Mouse (Mus musculus) embryonic facial prominence, embryonic 11.5 days (tissue): ENCODE data around the gene R3hdm4. TPM values are rescaled to one million over a fixed set of nuclear protein-coding genes. Genes with fewer than 3 reads are reported as not detected.

ENCODE experiments used
- ATAC-seq: fragments of 200-750 bp; cut with Nextera tagmentation; replicated peaks from 2 replicates; pipeline ENCODE4 v1.8.0; 2017; ENCODE audit warnings: low read depth; ENCODE audit not compliant: insufficient number of reproducible peaks, low FRiP score, low TSS enrichment
- DNase-seq: peaks from one replicate; pipeline ENCODE4 v3.0.0-alpha.2; 2015; ENCODE audit warnings: low spot score
- H3K27ac ChIP-seq: fragments of 300-500 bp; sonication (generic); replicated peaks from 2 replicates; pipeline ENCODE4 v1.5.1; 2014; ENCODE audit warnings: mild to moderate bottlenecking, low read depth, low read length, control low read depth
- H3K27me3 ChIP-seq: fragments of 300-500 bp; sonication (generic); 2 replicates; pipeline ENCODE4 v1.6.1; 2014; ENCODE audit warnings: mild to moderate bottlenecking, low read length, moderate library complexity, mixed read lengths; ENCODE audit not compliant: control insufficient read depth, insufficient read depth
- H3K36me3 ChIP-seq: fragments of 300-500 bp; sonication (generic); replicated peaks from 2 replicates; pipeline ENCODE4 v1.6.1; 2014; ENCODE audit warnings: low read depth, mild to moderate bottlenecking, low read length, moderate library complexity, mixed read lengths; ENCODE audit not compliant: control insufficient read depth, insufficient read depth
- H3K4me1 ChIP-seq: fragments of 300-500 bp; sonication (generic); 2 replicates; pipeline ENCODE4 v1.6.1; 2014; ENCODE audit warnings: low read length, mixed read lengths; ENCODE audit not compliant: control insufficient read depth, insufficient read depth
- H3K4me2 ChIP-seq: fragments of 300-500 bp; sonication (generic); 2 replicates; pipeline ENCODE4 v1.6.1; 2014; ENCODE audit warnings: low read depth, mild to moderate bottlenecking, control low read depth, low read length, moderate library complexity
- H3K4me3 ChIP-seq: fragments of 300-500 bp; sonication (generic); 2 replicates; pipeline ENCODE4 v1.5.1; 2014; ENCODE audit warnings: low read depth, low read length, control low read depth
- H3K9ac ChIP-seq: fragments of 300-500 bp; sonication (generic); replicated peaks from 2 replicates; pipeline ENCODE4 v1.6.1; 2014; ENCODE audit warnings: mild to moderate bottlenecking, control low read depth, low read length
- H3K9me3 ChIP-seq: fragments of 300-500 bp; sonication (generic); replicated peaks from 2 replicates; pipeline ENCODE4 v1.6.1; 2016; ENCODE audit warnings: mild to moderate bottlenecking, low read length, inconsistent platforms, mixed read lengths; ENCODE audit not compliant: control insufficient read depth
- WGBS: fragments of 180-500 bp; shearing (Covaris S2); extraction: QIAGEN DNeasy Blood & Tissue Kit; methylation state at CpG from one replicate; pipeline ENCODE4 v1.1.7; 2014; 5-methylcytosine and 5-hydroxymethylcytosine counted together
- polyA plus RNA-seq: library from polyadenylated mRNA; unstranded; fragments of >200 nt; fragmentation: Nextera tagmentation; extraction: Ambion mirVana; gene quantifications from 2 replicates; pipeline ENCODE4 v1.2.1, GENCODE M21; 2014

Gene R3hdm4
- polyA plus RNA-seq, 1 experiment from 2014 or later, result 116 TPM

DNA sequence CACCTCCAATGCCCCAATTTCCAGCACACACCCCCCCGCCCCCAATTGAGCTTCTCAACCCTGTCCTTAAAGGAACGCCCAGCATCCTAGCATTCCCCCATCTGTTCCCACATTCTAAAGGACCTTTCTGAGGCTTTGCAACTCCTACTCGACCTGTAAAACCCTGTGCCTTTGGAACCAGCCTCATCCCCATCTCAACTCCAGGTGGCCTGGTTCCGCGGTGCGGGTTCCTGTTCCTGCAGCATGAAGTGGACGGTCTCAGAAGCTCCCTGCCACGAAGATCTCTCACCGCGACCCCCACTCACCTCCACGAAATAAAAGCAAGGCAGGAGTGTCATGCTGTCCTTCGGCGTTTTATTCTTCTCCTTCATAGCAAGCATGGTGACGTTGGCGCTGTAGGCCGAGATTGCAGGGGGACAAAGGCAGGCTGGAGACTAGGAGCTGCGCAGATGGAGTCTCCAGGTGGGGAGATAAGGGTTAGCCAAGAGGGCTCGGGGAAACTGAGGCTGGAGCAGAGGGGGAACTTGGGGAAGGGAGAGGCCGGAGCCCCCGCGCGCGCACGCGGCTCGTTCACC lies 47.2 kb downstream of the R3hdm4 start:
- Histone ChIP-seq H3K4me1 (peaks cover 6% of the 10 kb centered on the region), H3K4me2 (peak overlapping the region; percentile 41), H3K27ac (peak overlapping the region; percentile 37), H3K27me3 (no peaks in the 10 kb centered on the region), H3K36me3 (no peaks in the 10 kb centered on the region; the same call in 1 of the 2 replicates), H3K4me3 (peak overlapping the region; percentile 51), H3K9ac (peak overlapping the region; percentile 81), H3K9me3 (no peaks in the 10 kb centered on the region)
- WGBS, result 2% methylated on average over 26 of the region's 26 CpGs
- ATAC-seq, result peak; percentile 35; the same call in 1 of the 2 replicates
- peak; percentile 59 for DNase-seq

DNA sequence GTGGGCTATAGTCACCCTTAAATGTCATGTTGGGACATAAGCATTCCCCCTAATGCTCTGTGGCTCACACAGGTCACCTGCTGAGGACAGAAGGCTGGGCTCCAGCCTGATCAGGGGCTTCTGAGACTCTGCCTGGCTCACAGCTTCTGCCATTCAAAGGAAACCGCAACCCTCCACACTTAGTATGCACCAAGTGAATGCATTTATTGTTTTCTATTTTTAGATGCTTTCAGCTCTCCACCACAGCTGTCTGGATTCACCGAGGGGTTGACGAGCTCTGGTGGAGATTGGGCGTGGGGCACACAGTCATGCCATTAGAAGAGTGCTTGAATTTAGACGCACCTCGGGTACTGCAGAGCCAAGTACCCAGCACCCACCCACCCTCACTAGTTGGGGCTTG lies 47.7 kb downstream of the R3hdm4 start:
- H3K9me3 ChIP-seq, result no peaks in the 10 kb centered on the region
- no peaks in the 10 kb centered on the region for H3K27me3 ChIP-seq
- DNase-seq (no peak), ATAC-seq (no peak)
- 0 out of 2 replicates have a peak overlapping the region, but pooled peaks have one; percentile 37 for H3K27ac ChIP-seq
- peaks cover 6% of the 10 kb centered on the region for H3K4me1 ChIP-seq
- H3K4me3 ChIP-seq, result peak overlapping the region; percentile 51
- 10% methylated on average over 6 of the region's 6 CpGs for WGBS
- peak overlapping the region; percentile 41 for H3K4me2 ChIP-seq
- H3K9ac ChIP-seq, result peak overlapping the region; percentile 81
- no peaks in the 10 kb centered on the region; the same call in 1 of the 2 replicates for H3K36me3 ChIP-seq

DNA sequence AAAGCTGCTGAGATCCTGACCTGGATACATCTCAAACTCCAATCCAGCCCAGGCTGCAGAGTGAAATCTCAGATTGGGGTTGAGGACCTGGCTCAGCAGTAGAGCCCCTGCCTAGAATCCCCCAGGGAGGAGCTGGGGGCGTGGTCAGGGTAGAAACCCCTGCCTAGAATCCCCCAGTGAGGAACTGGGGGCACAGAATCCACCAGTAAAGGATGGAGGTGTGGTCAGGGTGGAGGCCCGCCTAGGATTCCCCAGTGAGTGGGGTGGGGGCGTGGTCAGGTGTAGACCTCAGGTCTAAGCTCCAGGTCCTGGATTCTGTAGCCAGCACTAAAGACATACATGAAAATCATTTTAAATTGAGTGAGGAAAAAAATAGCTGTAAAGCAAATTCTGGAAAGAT lies 48.1 kb downstream of the R3hdm4 start:
- WGBS, result 52% methylated on average over 3 of the region's 3 CpGs
- H3K9me3 ChIP-seq, result no peaks in the 10 kb centered on the region
- H3K27ac ChIP-seq, result no peak overlapping the region
- ATAC-seq (no peak), DNase-seq (no peak)
- peak overlapping the region; percentile 51 for H3K4me3 ChIP-seq
- H3K4me1 ChIP-seq, result peaks cover 6% of the 10 kb centered on the region
- peak overlapping the region; percentile 81 for H3K9ac ChIP-seq
- no peaks in the 10 kb centered on the region for H3K27me3 ChIP-seq
- no peaks in the 10 kb centered on the region; the same call in 1 of the 2 replicates for H3K36me3 ChIP-seq
- H3K4me2 ChIP-seq, result peak overlapping the region; percentile 41

DNA sequence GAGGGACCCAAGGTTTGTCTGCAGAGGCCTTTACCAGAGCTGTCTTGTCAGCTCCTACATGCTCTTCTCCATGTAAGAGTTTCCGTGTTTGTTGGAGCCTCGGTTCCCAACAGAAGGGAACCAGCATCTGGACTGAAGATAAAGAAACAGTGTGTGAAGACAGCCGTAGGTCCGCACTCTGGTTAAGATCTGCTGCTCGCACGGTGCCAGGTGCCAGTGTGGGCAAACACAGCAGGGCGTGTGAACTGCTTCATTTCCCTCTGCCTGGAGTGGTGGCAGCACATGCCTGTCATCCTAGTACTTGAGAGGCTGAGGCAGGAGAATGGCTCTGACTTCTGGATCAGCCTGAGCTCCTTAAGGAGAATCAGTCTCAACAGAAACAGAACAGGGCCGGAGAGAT lies 49.2 kb downstream of the R3hdm4 start:
- Histone ChIP-seq H3K4me3 (no peak overlapping the region), H3K27ac (no peak overlapping the region), H3K9me3 (no peaks in the 10 kb centered on the region), H3K27me3 (no peaks in the 10 kb centered on the region), H3K4me2 (no peak overlapping the region), H3K4me1 (peaks cover 6% of the 10 kb centered on the region), H3K9ac (no peak overlapping the region), H3K36me3 (no peaks in the 10 kb centered on the region; the same call in 1 of the 2 replicates)
- 89% methylated on average over 8 of the region's 8 CpGs for WGBS
- ATAC-seq (no peak), DNase-seq (no peak)

DNA sequence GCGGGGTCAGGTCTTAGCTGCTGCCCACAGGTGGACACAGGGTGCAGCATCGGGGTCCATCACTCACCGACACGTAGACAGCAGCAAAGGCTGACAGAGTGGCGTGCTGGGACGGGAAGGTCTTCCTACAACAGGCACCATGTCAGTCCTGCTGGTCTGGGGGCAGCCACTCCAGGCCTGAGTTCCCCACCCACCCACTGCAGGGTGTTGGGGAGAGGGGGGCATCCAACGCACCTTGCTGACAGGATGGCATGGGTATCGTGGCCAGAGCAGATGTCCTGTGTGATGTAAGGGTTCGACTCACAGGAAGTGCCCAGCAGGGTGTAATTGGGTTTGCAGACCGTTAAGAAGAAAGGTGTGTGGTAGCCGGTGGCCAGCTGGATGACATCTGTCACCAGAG lies 54.4 kb downstream of the R3hdm4 start:
- no peak for ATAC-seq
- H3K27ac ChIP-seq, result no peak overlapping the region
- peaks cover 15% of the 10 kb centered on the region for H3K36me3 ChIP-seq
- no peak overlapping the region for H3K4me2 ChIP-seq
- no peak overlapping the region for H3K9ac ChIP-seq
- H3K4me1 ChIP-seq, result no peaks in the 10 kb centered on the region
- no peak overlapping the region for H3K4me3 ChIP-seq
- DNase-seq, result no peak
- no peaks in the 10 kb centered on the region for H3K9me3 ChIP-seq
- 78% methylated on average over 11 of the region's 11 CpGs for WGBS
- no peaks in the 10 kb centered on the region for H3K27me3 ChIP-seq

DNA sequence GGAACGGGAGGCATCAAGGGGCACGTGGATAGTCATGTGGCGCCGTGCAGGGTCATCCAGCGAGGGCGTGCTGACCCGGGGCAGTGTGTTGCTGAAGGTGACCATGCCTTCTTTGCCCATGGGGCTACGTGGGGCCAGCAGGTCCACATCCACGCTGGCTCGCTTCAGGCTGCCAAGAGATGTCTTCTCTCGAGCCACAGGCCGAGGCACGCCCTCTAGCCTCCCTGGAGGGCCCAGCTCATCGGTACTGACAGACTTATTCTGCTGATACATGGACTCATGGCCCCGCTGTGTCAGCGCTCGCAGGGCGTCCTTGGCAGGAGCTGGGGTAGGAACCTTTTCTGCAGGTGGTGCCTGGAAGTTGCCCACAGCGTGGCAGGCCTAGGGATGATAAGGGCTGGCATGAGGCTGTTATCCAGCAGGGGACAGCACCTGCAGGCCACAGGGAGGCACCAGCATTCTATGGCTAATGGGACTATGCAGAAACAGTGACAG lies 55.2 kb downstream of the R3hdm4 start:
- no peaks in the 10 kb centered on the region for H3K4me1 ChIP-seq
- H3K27me3 ChIP-seq, result no peaks in the 10 kb centered on the region
- no peaks in the 10 kb centered on the region for H3K9me3 ChIP-seq
- H3K9ac ChIP-seq, result no peak overlapping the region
- WGBS, result 77% methylated on average over 19 of the region's 19 CpGs
- no peak overlapping the region for H3K27ac ChIP-seq
- H3K4me2 ChIP-seq, result no peak overlapping the region
- DNase-seq (no peak), ATAC-seq (peak; percentile 1; the same call in 1 of the 2 replicates)
- no peak overlapping the region for H3K4me3 ChIP-seq
- H3K36me3 ChIP-seq, result peaks cover 20% of the 10 kb centered on the region

DNA sequence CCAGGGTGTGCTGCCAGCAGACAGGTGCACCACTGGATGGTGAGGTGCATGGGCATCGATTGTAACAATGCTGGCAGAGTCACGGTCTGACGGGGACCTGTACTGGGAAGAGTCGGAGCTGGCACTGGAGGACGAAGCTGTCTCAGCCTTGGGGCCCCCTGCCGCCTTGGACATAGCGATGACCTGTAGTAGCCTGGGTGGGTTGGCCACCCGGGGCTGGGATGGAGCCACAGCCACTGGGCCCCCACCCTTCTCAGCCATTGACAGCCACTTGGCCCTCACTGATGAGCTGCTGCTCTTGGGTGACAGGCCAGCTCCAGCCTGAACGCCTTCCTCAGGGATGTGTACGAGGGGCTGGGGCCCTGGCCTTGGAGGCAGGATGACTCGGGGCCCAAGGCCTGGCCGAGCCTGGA lies 55.8 kb downstream of the R3hdm4 start:
- no peak overlapping the region for H3K4me3 ChIP-seq
- H3K4me1 ChIP-seq, result no peaks in the 10 kb centered on the region
- no peaks in the 10 kb centered on the region for H3K9me3 ChIP-seq
- no peak overlapping the region for H3K4me2 ChIP-seq
- no peak overlapping the region for H3K9ac ChIP-seq
- H3K36me3 ChIP-seq, result peaks cover 26% of the 10 kb centered on the region
- ATAC-seq (peak; percentile 15; the same call in 1 of the 2 replicates), DNase-seq (no peak)
- H3K27me3 ChIP-seq, result no peaks in the 10 kb centered on the region
- H3K27ac ChIP-seq, result no peak overlapping the region
- WGBS, result 63% methylated on average over 12 of the region's 12 CpGs

DNA sequence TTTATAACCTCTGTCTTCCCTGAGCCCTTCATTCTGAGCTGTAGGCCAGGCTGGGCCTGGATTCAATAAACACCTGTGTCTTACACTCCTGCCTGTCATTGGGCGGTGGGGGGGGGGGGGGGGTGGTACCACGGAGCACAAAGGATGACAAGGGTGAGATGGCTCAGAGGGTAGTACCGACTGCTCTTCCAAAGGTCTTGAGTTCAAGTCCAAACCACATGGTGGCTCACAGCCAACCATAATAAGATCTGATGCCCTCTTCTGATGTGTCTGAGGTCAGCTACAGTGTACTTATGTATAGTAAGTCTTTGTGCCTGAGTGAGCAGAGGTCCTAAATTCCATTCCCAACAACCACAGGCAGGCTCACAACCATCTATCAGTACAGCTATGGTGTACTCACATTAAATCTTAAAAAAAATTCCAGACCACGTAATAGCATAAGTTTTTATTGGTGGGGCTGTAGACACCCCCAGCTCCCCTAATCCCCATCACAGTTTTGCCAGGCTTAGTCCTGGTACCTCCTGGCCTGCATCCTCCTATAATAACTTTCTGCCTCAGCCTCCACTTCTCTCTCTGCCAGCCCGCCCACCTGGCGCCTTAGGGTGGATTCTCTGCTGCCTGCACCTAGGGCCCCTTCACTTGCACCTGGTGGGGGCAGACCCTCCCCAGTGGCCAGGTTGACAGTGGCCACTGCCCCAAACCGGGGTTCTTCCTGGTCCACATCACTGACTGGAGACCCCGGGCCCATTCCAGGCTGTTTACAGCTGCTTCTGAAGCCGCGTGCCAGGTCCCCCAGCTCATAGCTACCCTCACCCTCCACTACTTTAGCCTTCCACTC lies 56.4 kb downstream of the R3hdm4 start:
- H3K27ac ChIP-seq, result no peak overlapping the region
- WGBS, result 54% methylated on average over 10 of the region's 10 CpGs
- no peak overlapping the region for H3K9ac ChIP-seq

More for the DNA sequence above, 56.4 kb downstream of the R3hdm4 start:
- Histone ChIP-seq H3K36me3 (peaks cover 31% of the 10 kb centered on the region), H3K9me3 (no peaks in the 10 kb centered on the region), H3K4me3 (no peak overlapping the region), H3K27me3 (no peaks in the 10 kb centered on the region), H3K4me1 (no peaks in the 10 kb centered on the region), H3K4me2 (no peak overlapping the region)
- DNase-seq, result no peak
- peak; percentile 15 for ATAC-seq
